Mouse (Mus musculus): ENCODE data around the gene Spdya.
A peak's percentile ranks its signal among the peaks of the same experiment; 100 is the strongest.
"Not testable (repeated sequence)": the region's sequence is repeated elsewhere in the genome, so short reads cannot be mapped to it uniquely, and the experiment has no call there.

Spdya gene

GRCm38 (mm10) chr17:71551757-71552451 lies at the start of gene Spdya:
Spdya (plus strand) TSS chr17:71552061.
- peak; percentile 73 to 84 for DNase-seq

GRCm38 (mm10) chr17:71506832-71507231 lies 45.0 kb upstream of the Spdya start:
- DNase-seq, result no peak

GRCm38 (mm10) chr17:71510297-71510696 lies 41.6 kb upstream of the Spdya start:
- DNase-seq, result no peak

- no peak for DNase-seq
Measured at GRCm38 (mm10) chr17:71526302-71526708, 25.6 kb upstream of the Spdya start.

- DNase-seq, result peak; percentile 94 to 96
Measured at GRCm38 (mm10) chr17:71526711-71527564, 24.9 kb upstream of the Spdya start, which contains the start of gene Ndc80. Ndc80 (minus strand) TSS chr17:71526857.

GRCm38 (mm10) chr17:71528042-71528441 lies 23.8 kb upstream of the Spdya start:
- DNase-seq, result no peak

GRCm38 (mm10) chr17:71535595-71535994 lies 16.3 kb upstream of the Spdya start:
- DNase-seq, result not testable (repeated sequence)

- DNase-seq, result no peak
Measured at GRCm38 (mm10) chr17:71537164-71537563, 14.7 kb upstream of the Spdya start.

GRCm38 (mm10) chr17:71548586-71548985 lies 3.3 kb upstream of the Spdya start:
- DNase-seq, result no peak

- no peak for DNase-seq
Measured at GRCm38 (mm10) chr17:71551350-71551749, 511 bp upstream of the Spdya start.

- no peak for DNase-seq
Measured at GRCm38 (mm10) chr17:71552901-71553300, 1.0 kb downstream of the Spdya start.

- peak; percentile 7 to 11 for DNase-seq
Measured at GRCm38 (mm10) chr17:71561631-71562030, 9.8 kb downstream of the Spdya start.

GRCm38 (mm10) chr17:71579176-71579705 lies 27.4 kb downstream of the Spdya start:
- no peak for DNase-seq

- no peak for DNase-seq
Measured at GRCm38 (mm10) chr17:71597881-71598658, 46.2 kb downstream of the Spdya start.

GRCm38 (mm10) chr17:71598659-71599554 lies 47.0 kb downstream of the Spdya start:
- DNase-seq, result peak; percentile 90 to 93

GRCm38 (mm10) chr17:71615638-71616318 lies 63.9 kb downstream of the Spdya start, which contains the start of gene Wdr43:
Wdr43 (plus strand) TSS chr17:71615895.
- DNase-seq, result peak; percentile 96 to 97

GRCm38 (mm10) chr17:71616319-71617032 lies 64.6 kb downstream of the Spdya start:
- no peak for DNase-seq

- no peak for DNase-seq
Measured at GRCm38 (mm10) chr17:71617033-71617362, 65.1 kb downstream of the Spdya start.

- no peak for DNase-seq
Measured at GRCm38 (mm10) chr17:71617974-71618373, 66.1 kb downstream of the Spdya start.

- DNase-seq, result no peak
Measured at GRCm38 (mm10) chr17:71631806-71632205, 79.9 kb downstream of the Spdya start.

GRCm38 (mm10) chr17:71633350-71633749 lies 81.5 kb downstream of the Spdya start:
- no peak for DNase-seq
